Mouse (Mus musculus) ES-Bruce4 (cell line): Measurements from ENCODE around the gene Plk1. TPM values are rescaled to one million over a fixed set of nuclear protein-coding genes. Genes with fewer than 3 reads are reported as not detected.
A peak's percentile ranks its signal among the peaks of the same experiment; 100 is the strongest.

Experiments used
- H3K27ac ChIP-seq: 2 replicates; pipeline ENCODE4 v1.5.1; 2012; ENCODE audit warnings: low read length, inconsistent platforms; ENCODE audit not compliant: insufficient read depth
- H3K27me3 ChIP-seq: 2 replicates; pipeline ENCODE4 v1.6.1; 2012; ENCODE audit warnings: mild to moderate bottlenecking, low read length, inconsistent platforms; ENCODE audit not compliant: control insufficient read depth, poor library complexity, insufficient read depth, severe bottlenecking
- H3K36me3 ChIP-seq: 2 replicates; pipeline ENCODE4 v1.6.1; 2012; ENCODE audit warnings: inconsistent platforms, mild to moderate bottlenecking, low read length, moderate library complexity; ENCODE audit not compliant: control insufficient read depth, poor library complexity, insufficient read depth, severe bottlenecking
- H3K4me1 ChIP-seq: one replicate; pipeline ENCODE4 v1.8.1; 2011; ENCODE audit warnings: low read length; ENCODE audit not compliant: control insufficient read depth, insufficient read depth
- H3K4me3 ChIP-seq: 2 replicates; pipeline ENCODE4 v1.5.1; 2011; ENCODE audit warnings: low read depth, mild to moderate bottlenecking, low read length
- H3K9ac ChIP-seq: 2 replicates; pipeline ENCODE4 v1.6.1; 2012; ENCODE audit warnings: low read depth, mild to moderate bottlenecking, inconsistent platforms; ENCODE audit not compliant: poor library complexity, severe bottlenecking
- H3K9me3 ChIP-seq: replicated peaks from 2 replicates; pipeline ENCODE4 v1.6.1; 2012; ENCODE audit warnings: mild to moderate bottlenecking, low read length, inconsistent platforms; ENCODE audit not compliant: control insufficient read depth, poor library complexity, insufficient read depth, severe bottlenecking
- CTCF ChIP-seq: IDR thresholded peaks from one replicate; pipeline ENCODE4 v1.8.1; 2011; ENCODE audit warnings: low read depth, low read length
- EP300 ChIP-seq: IDR thresholded peaks from 2 replicates; pipeline ENCODE4 v1.6.1; 2011; ENCODE audit warnings: low read depth, low read length; ENCODE audit not compliant: insufficient read depth
- POLR2A ChIP-seq: IDR thresholded peaks from one replicate; pipeline ENCODE4 v1.8.1; 2011; ENCODE audit warnings: low read length; ENCODE audit not compliant: insufficient read depth
- polyA plus RNA-seq: library from polyadenylated mRNA; stranded (reverse); fragments of >200 nt; gene quantifications from 2 replicates; pipeline ENCODE4 v1.2.4, GENCODE M21; 2011; ENCODE audit warnings: low read depth; ENCODE audit not compliant: missing spikeins, insufficient read depth, insufficient read length

The Plk1 gene
- polyA plus RNA-seq, 1 experiment, result 157 TPM

GRCm38 (mm10) chr7:122196771-122197170 is 37.5 kb downstream of the Plk1 start:
- TF ChIP-seq POLR2A (no peak), EP300 (no peak), CTCF (no peak)
- Histone ChIP-seq H3K9ac (no peak overlapping the region), H3K4me1 (no peaks in the 10 kb centered on the region)

GRCm38 (mm10) chr7:122197306-122197705 is 38.1 kb downstream of the Plk1 start:
- no peak overlapping the region for H3K9ac ChIP-seq
- no peak overlapping the region for H3K27ac ChIP-seq
- no peaks in the 10 kb centered on the region for H3K36me3 ChIP-seq
- TF ChIP-seq POLR2A (no peak), CTCF (no peak), EP300 (no peak)
- no peaks in the 10 kb centered on the region; the same call in none of the 2 replicates for H3K9me3 ChIP-seq
- H3K4me1 ChIP-seq, result no peaks in the 10 kb centered on the region
- no peaks in the 10 kb centered on the region for H3K27me3 ChIP-seq
- no peak overlapping the region for H3K4me3 ChIP-seq

More at GRCm38 (mm10) chr7:122196771-122197170, 37.5 kb downstream of the Plk1 start:
- Histone ChIP-seq H3K36me3 (no peaks in the 10 kb centered on the region), H3K9me3 (no peaks in the 10 kb centered on the region; the same call in none of the 2 replicates), H3K27me3 (no peaks in the 10 kb centered on the region), H3K27ac (no peak overlapping the region), H3K4me3 (no peak overlapping the region)

GRCm38 (mm10) chr7:122199296-122199695 is 40.1 kb downstream of the Plk1 start:
- H3K27me3 ChIP-seq, result no peaks in the 10 kb centered on the region
- TF ChIP-seq CTCF (peak; percentile 11), POLR2A (no peak)
- no peak overlapping the region for H3K27ac ChIP-seq

GRCm38 (mm10) chr7:122203936-122204335 is 44.7 kb downstream of the Plk1 start:
- Histone ChIP-seq H3K27me3 (no peaks in the 10 kb centered on the region), H3K4me1 (no peaks in the 10 kb centered on the region), H3K9ac (no peak overlapping the region), H3K9me3 (no peaks in the 10 kb centered on the region), H3K4me3 (no peak overlapping the region), H3K36me3 (no peaks in the 10 kb centered on the region), H3K27ac (no peak overlapping the region)
- TF ChIP-seq POLR2A, result no peak
- TF ChIP-seq EP300, result no peak

More at GRCm38 (mm10) chr7:122199296-122199695, 40.1 kb downstream of the Plk1 start:
- Histone ChIP-seq H3K9me3 (no peaks in the 10 kb centered on the region; the same call in none of the 2 replicates), H3K9ac (no peak overlapping the region), H3K4me3 (no peak overlapping the region), H3K4me1 (no peaks in the 10 kb centered on the region), H3K36me3 (no peaks in the 10 kb centered on the region)

- H3K4me3 ChIP-seq, result no peak overlapping the region
These were observed 46.9 kb downstream of the Plk1 start for GRCm38 (mm10) chr7:122206121-122206520.

GRCm38 (mm10) chr7:122208276-122209021 is 49.2 kb downstream of the Plk1 start:
- H3K27me3 ChIP-seq, result no peaks in the 10 kb centered on the region

More at GRCm38 (mm10) chr7:122206121-122206520, 46.9 kb downstream of the Plk1 start:
- H3K36me3 ChIP-seq, result no peaks in the 10 kb centered on the region
- TF ChIP-seq CTCF (no peak), POLR2A (no peak), EP300 (no peak)
- no peaks in the 10 kb centered on the region for H3K9me3 ChIP-seq
- no peak overlapping the region for H3K27ac ChIP-seq
- no peak overlapping the region for H3K9ac ChIP-seq
- no peaks in the 10 kb centered on the region for H3K4me1 ChIP-seq
- H3K27me3 ChIP-seq, result no peaks in the 10 kb centered on the region

More at GRCm38 (mm10) chr7:122208276-122209021, 49.2 kb downstream of the Plk1 start:
- no peaks in the 10 kb centered on the region for H3K4me1 ChIP-seq
- TF ChIP-seq EP300 (no peak), POLR2A (no peak), CTCF (no peak)
- H3K27ac ChIP-seq, result no peak overlapping the region
- no peaks in the 10 kb centered on the region for H3K36me3 ChIP-seq
- no peak overlapping the region for H3K4me3 ChIP-seq
- H3K9me3 ChIP-seq, result no peaks in the 10 kb centered on the region
- H3K9ac ChIP-seq, result no peak overlapping the region
